Mouse (Mus musculus) liver, embryonic 16.5 days (tissue): ENCODE data around the gene Proser3. TPM values are rescaled to one million over a fixed set of nuclear protein-coding genes. Genes with fewer than 3 reads are reported as not detected.

Experiments
- ATAC-seq: fragments of 200-750 bp; cut with Nextera tagmentation; 2 replicates; pipeline ENCODE4 v1.8.0; 2017; ENCODE audit warnings: low read depth, mild to moderate bottlenecking, moderate number of reproducible peaks, moderate library complexity
- H3K27ac ChIP-seq: fragments of 300-500 bp; sonication (generic); 2 replicates; pipeline ENCODE4 v1.5.1; 2014; ENCODE audit warnings: mild to moderate bottlenecking, low read length
- H3K27me3 ChIP-seq: fragments of 300-500 bp; sonication (generic); 2 replicates; pipeline ENCODE4 v1.6.1; 2014; ENCODE audit warnings: low read depth, low read length, mixed read lengths; ENCODE audit not compliant: control insufficient read depth, insufficient read depth
- H3K36me3 ChIP-seq: fragments of 300-500 bp; sonication (generic); 2 replicates; pipeline ENCODE4 v1.6.1; 2014; ENCODE audit warnings: mild to moderate bottlenecking; ENCODE audit not compliant: control insufficient read depth, insufficient read depth
- H3K4me1 ChIP-seq: fragments of 300-500 bp; sonication (generic); 2 replicates; pipeline ENCODE4 v1.6.1; 2014; ENCODE audit warnings: low read depth, low read length, mixed read lengths; ENCODE audit not compliant: control insufficient read depth
- H3K4me2 ChIP-seq: fragments of 300-500 bp; sonication (generic); 2 replicates; pipeline ENCODE4 v1.6.1; 2014; ENCODE audit warnings: low read depth, low read length, mixed read lengths
- H3K4me3 ChIP-seq: fragments of 300-500 bp; sonication (generic); 2 replicates; pipeline ENCODE4 v1.5.1; 2014; ENCODE audit warnings: low read depth, mild to moderate bottlenecking, low read length
- H3K9ac ChIP-seq: fragments of 300-500 bp; sonication (generic); 2 replicates; pipeline ENCODE4 v1.6.1; 2014; ENCODE audit warnings: low read depth, low read length
- H3K9me3 ChIP-seq: fragments of 300-500 bp; sonication (generic); replicated peaks from 2 replicates; pipeline ENCODE4 v1.6.1; 2016; ENCODE audit warnings: low read length; ENCODE audit not compliant: control insufficient read depth
- WGBS: fragments of 180-500 bp; shearing (Covaris S2); extraction: QIAGEN DNeasy Blood & Tissue Kit; methylation state at CpG from one replicate; pipeline ENCODE4 v1.1.7; 2014; ENCODE audit not compliant: insufficient replicate concordance; 5-methylcytosine and 5-hydroxymethylcytosine counted together
- microRNA-seq: library from miRNA; unstranded; fragments of <30 nt; microRNA quantifications from one replicate; pipeline ENCODE4, GENCODE M21; 2016
- polyA plus RNA-seq: library from polyadenylated mRNA; unstranded; fragments of >200 nt; fragmentation: Nextera tagmentation; extraction: Ambion mirVana; gene quantifications from 2 replicates; pipeline ENCODE4 v1.2.1, GENCODE M21; 2015

The Proser3 gene
- polyA plus RNA-seq, 1 experiment from 2014 or later, result 3.0 TPM

DNA sequence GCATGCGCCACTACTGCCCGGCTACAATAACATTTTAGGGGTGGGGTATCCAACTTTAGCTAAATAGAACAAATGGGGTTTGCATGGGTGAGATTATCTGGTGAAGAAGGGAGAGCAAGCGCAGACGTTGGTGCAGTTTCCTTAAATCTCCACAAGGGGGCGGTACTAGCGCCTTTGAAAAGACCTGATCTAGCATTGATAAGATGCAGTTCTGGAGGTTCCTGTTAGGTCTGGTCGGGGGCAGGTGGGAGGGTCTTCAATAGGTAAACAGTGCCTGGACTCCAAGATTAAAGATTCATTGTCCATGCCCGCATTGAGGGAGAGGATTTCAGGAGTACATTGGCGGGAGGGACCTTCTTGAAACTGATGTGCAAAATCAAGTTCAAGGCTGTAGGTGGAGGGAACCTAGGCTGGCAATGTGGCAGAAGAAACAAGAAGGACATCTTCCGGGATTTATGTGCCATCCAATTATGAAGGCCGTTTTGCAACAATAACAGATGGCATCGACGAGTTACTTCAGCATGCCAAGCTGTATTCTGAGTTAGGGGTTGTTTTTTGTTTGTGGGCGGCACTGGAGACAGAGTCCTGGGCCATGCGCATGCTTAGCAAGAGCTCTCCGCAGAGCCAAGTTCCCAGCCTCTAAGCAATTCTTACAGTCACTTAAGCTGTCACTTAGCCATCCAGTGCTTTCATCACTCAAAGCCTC, 61.7 kb downstream of the Proser3 start:
- no peak for ATAC-seq
- Histone ChIP-seq H3K27ac (no peak overlapping the region), H3K9me3 (no peaks in the 10 kb centered on the region), H3K4me2 (no peak overlapping the region), H3K4me1 (no peaks in the 10 kb centered on the region), H3K4me3 (no peak overlapping the region), H3K9ac (no peak overlapping the region), H3K27me3 (no peaks in the 10 kb centered on the region), H3K36me3 (no peaks in the 10 kb centered on the region)
- 25% methylated on average over 16 of the region's 16 CpGs for WGBS

Small RNA genes lying within 50 kb of the gene (microRNA-seq; reads per million reads assigned to microRNA genes)
- gene Gm38670 (3.2 reads per million, percentile 10 among the genes with 10 or more reads in this experiment), gene Mir3569 (not detected)

Other genes starting within 250 kb of the Proser3 start
- 15.8 and 18.0 TPM in 2 replicates for gene Alkbh6, start 243.6 kb downstream of the Proser3 start, polyA plus RNA-seq
- 17.0 and 22.4 TPM in 2 replicates for gene Syne4, start 237.5 kb downstream of the Proser3 start, polyA plus RNA-seq
- 0.30 and 0.88 TPM in 2 replicates for gene E130208F15Rik, start 230.6 kb downstream of the Proser3 start, polyA plus RNA-seq
- 4.3 and 4.6 TPM in 2 replicates for gene Sdhaf1, start 228.4 kb downstream of the Proser3 start, polyA plus RNA-seq
- 2.0 and 2.1 TPM in 2 replicates for gene Lrfn3, start 189.5 kb downstream of the Proser3 start, polyA plus RNA-seq
- 150 and 154 TPM in 2 replicates for gene Tyrobp, start 138.5 kb downstream of the Proser3 start, polyA plus RNA-seq
- 7.2 and 7.8 TPM in 2 replicates for gene Hcst, start 132.4 kb downstream of the Proser3 start, polyA plus RNA-seq
- 1.4 and 1.7 TPM in 2 replicates for gene Nfkbid, start 130.6 kb downstream of the Proser3 start, polyA plus RNA-seq
- gene Aplp1, start 106.8 kb downstream of the Proser3 start, polyA plus RNA-seq, result 4.2 and 4.4 TPM in 2 replicates
- 0.12 and 0.23 TPM in 2 replicates for gene Kirrel2, start 94.6 kb downstream of the Proser3 start, polyA plus RNA-seq
- 0.09 and 0.19 TPM in 2 replicates for gene Nphs1, start 94.0 kb downstream of the Proser3 start, polyA plus RNA-seq
- gene Prodh2, start 58.7 kb downstream of the Proser3 start, polyA plus RNA-seq, result 79.3 and 85.2 TPM in 2 replicates
- gene Arhgap33, start 17.2 kb downstream of the Proser3 start, polyA plus RNA-seq, result 1.8 and 2.6 TPM in 2 replicates
- gene Hspb6, start 121 bp downstream of the Proser3 start, polyA plus RNA-seq, result 5.3 and 6.9 TPM in 2 replicates
- 22.7 and 23.7 TPM in 2 replicates for gene Lin37, start 7.5 kb upstream of the Proser3 start, polyA plus RNA-seq
- 31.5 and 32.6 TPM in 2 replicates for gene U2af1l4, start 11.0 kb upstream of the Proser3 start, polyA plus RNA-seq
- 3.8 and 4.1 TPM in 2 replicates for gene Gm49396, start 11.0 kb upstream of the Proser3 start, polyA plus RNA-seq
- gene Psenen, start 11.3 kb upstream of the Proser3 start, polyA plus RNA-seq, result 65.0 and 70.1 TPM in 2 replicates
- 2.1 and 2.2 TPM in 2 replicates for gene Igflr1, start 13.1 kb upstream of the Proser3 start, polyA plus RNA-seq
- 2.7 and 3.5 TPM in 2 replicates for gene Kmt2b, start 36.4 kb upstream of the Proser3 start, polyA plus RNA-seq
- gene Zbtb32, start 46.6 kb upstream of the Proser3 start, polyA plus RNA-seq, result 0.21 and 0.34 TPM in 2 replicates
- 0.08 and 0.09 TPM in 2 replicates for gene Upk1a, start 60.5 kb upstream of the Proser3 start, polyA plus RNA-seq
- gene Cox6b1, start 73.9 kb upstream of the Proser3 start, polyA plus RNA-seq, result 566 and 597 TPM in 2 replicates
- gene Etv2, start 83.6 kb upstream of the Proser3 start, polyA plus RNA-seq, result not detected in 2 replicates
- 41.9 and 43.4 TPM in 2 replicates for gene Rbm42, start 98.0 kb upstream of the Proser3 start, polyA plus RNA-seq
- 28.5 and 31.8 TPM in 2 replicates for gene Haus5, start 112.7 kb upstream of the Proser3 start, polyA plus RNA-seq
- not detected in 2 replicates for gene Pmis2, start 119.3 kb upstream of the Proser3 start, polyA plus RNA-seq
- gene 2200002J24Rik, start 146.6 kb upstream of the Proser3 start, polyA plus RNA-seq, result 0.57 and 0.90 TPM in 2 replicates
- gene Atp4a, start 159.9 kb upstream of the Proser3 start, polyA plus RNA-seq, result 4.1 and 4.4 TPM in 2 replicates
- gene Tmem147, start 177.2 kb upstream of the Proser3 start, polyA plus RNA-seq, result 94.1 and 96.0 TPM in 2 replicates
- 0.14 TPM in 1 of 2 replicates, not detected in the other for gene Gapdhs, start 191.4 kb upstream of the Proser3 start, polyA plus RNA-seq
- 0.05 and 0.20 TPM in 2 replicates for gene Sbsn, start 199.2 kb upstream of the Proser3 start, polyA plus RNA-seq
- gene Dmkn, start 211.5 kb upstream of the Proser3 start, polyA plus RNA-seq, result 0.36 and 0.40 TPM in 2 replicates
- gene Krtdap, start 235.6 kb upstream of the Proser3 start, polyA plus RNA-seq, result 0.22 TPM in 1 of 2 replicates, not detected in the other